Mouse (Mus musculus): ENCODE measurements around the gene AU021092. TPM values are rescaled to one million over a fixed set of nuclear protein-coding genes. Genes with fewer than 3 reads are reported as not detected.

AU021092 gene
- polyA plus RNA-seq (2017; shearing (Covaris generic)) = not detected

DNA sequence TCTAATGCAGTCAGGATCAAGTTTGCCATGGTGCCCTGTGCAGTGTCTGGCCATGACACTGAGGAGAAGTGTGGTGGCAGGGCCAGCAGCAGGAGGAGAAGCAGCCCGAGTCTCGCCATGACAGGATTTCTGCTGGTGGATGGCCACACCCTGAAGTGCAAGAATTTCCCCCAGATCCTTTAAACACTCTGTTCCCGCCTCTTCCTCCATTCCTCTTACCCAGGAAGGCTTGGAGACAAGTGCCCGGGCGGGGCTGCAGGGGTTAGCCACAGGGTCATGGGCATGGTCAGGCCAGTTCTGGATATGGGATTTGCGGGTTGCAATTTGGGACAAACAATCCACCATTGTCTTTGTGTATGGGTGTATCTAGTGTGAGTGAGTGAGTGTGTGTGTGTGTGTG lies at the start of gene AU021092:
Gene AU021092, minus strand, starts transcription at position 160 of the 400 bp plus-strand sequence.

DNA sequence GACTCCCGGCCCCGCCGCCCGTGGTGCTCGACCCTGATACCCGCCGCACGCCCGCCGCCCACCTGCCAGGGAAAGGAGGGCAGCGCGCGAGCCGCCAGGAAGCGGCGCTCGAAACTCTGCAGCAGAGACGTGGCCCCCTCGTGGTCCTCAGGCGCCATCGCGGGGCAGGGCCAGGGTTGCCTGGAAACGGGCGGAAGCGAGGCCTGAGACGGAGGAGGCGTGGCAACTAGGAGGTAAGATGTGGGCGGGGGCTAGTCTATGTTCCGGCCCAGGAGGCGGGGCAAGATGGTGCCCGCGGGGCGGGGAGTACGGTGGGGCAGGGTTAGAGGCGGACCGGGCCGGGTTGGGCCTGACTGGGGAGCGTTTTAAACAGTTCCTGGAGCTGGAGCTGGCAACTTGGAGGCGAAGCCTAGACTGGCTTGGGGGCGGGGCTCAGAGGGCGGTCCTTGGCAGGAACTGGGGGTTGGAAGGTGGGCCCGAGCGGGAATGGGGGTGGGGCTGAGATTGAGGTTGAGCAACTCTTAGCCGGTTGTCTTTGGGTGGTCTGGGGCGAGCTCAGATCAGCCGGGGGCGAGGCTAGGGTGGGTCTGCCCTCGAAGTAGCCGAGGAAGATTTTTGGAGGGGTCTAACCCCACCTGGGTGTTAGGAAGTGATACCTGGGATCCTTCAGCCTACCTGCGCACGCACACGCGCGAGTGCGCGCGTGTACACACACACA lies 33.8 kb upstream of the AU021092 start, which contains the start of gene Eef2kmt:
Gene Eef2kmt, minus strand, starts transcription at position 205 of the 718 bp plus-strand sequence.

DNA sequence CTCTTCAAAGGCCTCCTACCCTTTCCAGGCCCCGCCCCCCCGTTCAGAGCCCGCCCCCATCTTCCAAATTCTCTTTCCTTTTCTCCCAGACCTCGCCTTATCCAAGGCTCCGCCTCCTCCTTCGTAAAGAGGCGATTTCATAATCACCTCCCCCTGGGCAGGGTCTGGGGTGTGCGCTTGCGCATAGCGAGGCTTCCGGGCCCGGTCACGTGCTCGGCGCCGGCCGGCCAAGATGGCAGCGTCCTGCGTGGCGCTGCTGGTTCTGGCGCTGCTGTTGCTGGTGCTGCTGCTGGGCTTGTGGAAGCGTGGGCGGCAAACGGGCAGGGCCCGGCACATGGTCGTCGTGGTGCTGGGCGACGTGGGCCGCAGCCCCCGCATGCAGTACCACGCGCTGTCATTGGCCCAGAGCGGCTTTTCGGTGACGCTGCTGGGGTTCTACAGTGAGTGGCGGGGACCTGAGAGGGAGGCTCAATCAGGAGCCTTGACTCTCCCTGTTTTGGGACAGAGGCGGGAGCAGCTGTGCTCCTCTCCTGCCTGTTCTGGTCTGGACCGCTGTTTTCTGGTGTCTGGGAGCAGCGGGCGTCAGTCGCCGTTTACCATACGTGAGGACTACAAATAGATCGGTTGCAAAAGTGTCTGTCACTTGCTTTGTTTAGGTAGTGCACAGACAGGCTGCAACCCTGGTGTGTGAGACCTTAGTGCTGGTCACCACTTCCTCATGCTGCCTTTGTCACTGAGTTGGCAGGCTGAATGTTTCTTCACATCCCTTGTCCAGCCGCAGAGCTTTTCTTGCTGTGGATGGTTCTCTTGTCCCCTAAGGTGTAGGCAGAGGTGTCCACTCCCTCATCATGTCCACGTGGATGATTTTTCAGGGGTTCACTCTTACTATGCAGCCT lies 11.6 kb upstream of the AU021092 start, which contains the start of gene Alg1:
Gene Alg1, plus strand, starts transcription at position 204 of the 896 bp plus-strand sequence.

DNA sequence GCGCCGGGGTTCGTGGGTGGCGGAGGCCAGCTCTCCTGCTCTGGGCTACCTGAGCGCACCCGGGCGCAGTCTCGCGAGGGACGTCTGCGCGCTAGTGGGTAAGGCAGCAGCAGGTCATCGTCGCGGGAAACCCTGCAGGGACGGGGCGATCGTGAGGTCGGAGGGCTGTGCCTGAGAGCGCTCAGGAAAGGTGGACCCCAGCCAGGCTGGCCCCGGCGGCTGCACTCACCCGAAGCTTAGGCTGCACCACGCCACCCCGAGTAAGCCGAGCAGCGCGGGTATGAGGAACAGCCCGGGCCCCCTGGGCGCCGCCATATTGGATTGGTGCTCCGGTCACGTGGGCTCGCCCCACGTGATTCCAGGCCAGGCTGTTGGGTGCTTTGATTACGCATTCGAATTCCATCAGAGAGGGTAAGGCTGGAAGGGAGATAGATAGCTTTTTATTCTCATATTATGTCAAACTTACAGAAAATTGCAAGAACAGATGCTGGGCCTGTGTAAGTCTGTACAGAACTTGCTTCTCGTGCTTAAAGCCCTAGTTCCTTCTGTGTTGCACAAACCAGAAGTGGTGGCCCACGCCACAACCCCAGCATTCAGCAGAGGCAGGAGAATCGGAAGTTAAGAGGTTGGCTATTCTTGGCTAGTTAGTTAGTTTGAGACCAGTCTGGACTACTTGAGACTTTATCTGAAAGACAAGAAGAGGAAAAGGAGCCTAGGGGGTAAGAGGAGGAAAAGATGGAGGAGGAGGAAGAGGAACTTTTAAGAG lies 18.2 kb downstream of the AU021092 start, which contains the start of gene Nagpa:
Gene Nagpa, minus strand, starts transcription at position 345 of the 766 bp plus-strand sequence.

Other genes starting within 250 kb of the AU021092 start
- not detected for gene Sept12, start 224.4 kb downstream of the AU021092 start, polyA plus RNA-seq (2017; shearing (Covaris generic))
- gene Smim22, start 215.0 kb downstream of the AU021092 start, polyA plus RNA-seq (2017; shearing (Covaris generic)) = not detected
- 24.5 TPM for gene Rogdi, start 208.7 kb downstream of the AU021092 start, polyA plus RNA-seq (2017; shearing (Covaris generic))
- 188 TPM for gene Glyr1, start 172.4 kb downstream of the AU021092 start, polyA plus RNA-seq (2017; shearing (Covaris generic))
- gene Ubn1, start 172.2 kb downstream of the AU021092 start, polyA plus RNA-seq (2017; shearing (Covaris generic)) = 16.7 TPM
- not detected for gene Ppl, start 89.9 kb downstream of the AU021092 start, polyA plus RNA-seq (2017; shearing (Covaris generic))
- not detected for gene Sec14l5, start 75.2 kb downstream of the AU021092 start, polyA plus RNA-seq (2017; shearing (Covaris generic))
- gene Nagpa, start 18.3 kb downstream of the AU021092 start, polyA plus RNA-seq (2017; shearing (Covaris generic)) = 18.8 TPM
- 45.3 TPM for gene Alg1, start 11.3 kb upstream of the AU021092 start, polyA plus RNA-seq (2017; shearing (Covaris generic))
- gene Eef2kmt, start 33.7 kb upstream of the AU021092 start, polyA plus RNA-seq (2017; shearing (Covaris generic)) = 51.8 TPM

Measured in inflammation-experienced regulatory T-cells, adult 16 weeks (primary cell).